Mouse (Mus musculus): ENCODE results near the gene Klrg2.

DNA sequence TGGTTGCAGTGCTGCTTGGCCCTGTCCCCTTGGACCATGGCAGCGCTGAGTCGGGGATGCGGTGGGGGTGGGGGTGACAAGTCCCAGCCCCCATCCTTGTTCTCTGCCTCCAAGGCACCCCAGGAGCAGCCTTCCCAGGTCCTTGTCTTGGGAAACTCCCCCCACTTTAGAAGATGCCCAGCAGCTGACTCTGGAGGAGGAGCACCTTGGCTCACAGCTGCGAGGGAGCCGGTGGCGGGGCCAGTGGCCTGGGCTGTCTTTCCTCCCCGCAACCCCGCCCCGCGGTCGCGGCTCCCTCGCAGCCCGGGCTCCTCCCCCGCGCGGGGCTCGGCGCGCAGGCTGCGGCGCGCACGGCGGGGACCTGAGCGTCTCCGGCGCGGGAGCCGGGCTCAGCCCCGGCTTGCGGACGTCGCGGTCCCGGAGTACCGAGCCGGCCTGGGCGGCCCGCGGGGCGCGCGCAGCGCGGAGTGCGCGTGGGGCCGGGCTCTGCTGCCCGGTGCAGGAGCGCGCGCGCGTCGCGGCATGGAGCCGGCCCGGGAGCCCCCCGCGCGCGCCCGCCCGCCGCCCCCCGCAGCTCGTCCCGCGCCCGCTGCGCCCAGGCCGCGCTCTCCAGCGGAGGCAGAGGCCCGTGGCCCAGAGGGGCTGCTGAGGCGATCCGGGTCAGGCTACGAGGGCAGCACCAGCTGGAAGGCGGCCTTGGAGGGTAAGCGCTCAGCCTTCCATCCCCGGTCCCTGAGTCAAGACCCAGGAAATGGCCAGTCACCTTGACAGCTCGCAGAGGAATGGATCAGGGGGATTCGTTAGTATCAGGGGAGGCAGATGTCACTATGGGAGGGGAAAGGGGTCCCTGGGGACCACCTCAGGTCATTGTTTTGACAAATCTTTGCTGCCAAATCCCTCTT is 25.9 kb upstream of the Klrg2 start, which contains the start of gene Clec2l:
- TF ChIP-seq CTCF (conservative IDR thresholded peaks at IDR 0.05; ENCODE audit: insufficient read depth, insufficient read length, low read depth, low read length) = no peak
- TF ChIP-seq POLR2A (IDR thresholded peaks at IDR 0.05; ENCODE audit: low read depth, low read length) = no peak
